Mouse (Mus musculus) frontal cortex, postnatal 25 days (tissue): ENCODE measurements around the gene Foxp1.

ENCODE experiments used
- DNase-seq, 2 experiments: peaks; one replicate each; pipeline ENCODE4 v3.0.0; 2022; ENCODE audit warnings: low spot score in 2 of 2

Gene Foxp1

GRCm38 (mm10) chr6:99260941-99261736, 261.4 kb downstream of the Foxp1 start:
- no peak for DNase-seq

DNA sequence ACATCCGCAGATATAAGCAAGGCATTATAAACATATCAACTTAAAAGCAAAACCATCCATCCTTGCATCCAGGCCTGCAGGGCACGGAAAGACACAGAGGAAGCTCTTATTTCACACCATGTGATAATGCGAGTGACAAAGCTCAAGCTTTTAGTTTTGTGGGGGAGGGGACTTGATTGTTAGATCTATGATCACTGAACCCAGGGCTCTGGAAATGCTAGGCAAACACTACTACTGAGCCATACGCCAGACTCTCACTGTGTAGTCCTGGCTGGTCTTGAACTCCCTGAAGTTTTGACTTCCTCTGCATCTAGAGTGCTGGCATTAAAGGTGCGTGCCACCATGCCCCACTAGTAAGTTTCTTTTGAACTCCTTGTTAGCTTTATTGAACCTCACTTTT, 264.2 kb downstream of the Foxp1 start:
- no peak for DNase-seq

DNA sequence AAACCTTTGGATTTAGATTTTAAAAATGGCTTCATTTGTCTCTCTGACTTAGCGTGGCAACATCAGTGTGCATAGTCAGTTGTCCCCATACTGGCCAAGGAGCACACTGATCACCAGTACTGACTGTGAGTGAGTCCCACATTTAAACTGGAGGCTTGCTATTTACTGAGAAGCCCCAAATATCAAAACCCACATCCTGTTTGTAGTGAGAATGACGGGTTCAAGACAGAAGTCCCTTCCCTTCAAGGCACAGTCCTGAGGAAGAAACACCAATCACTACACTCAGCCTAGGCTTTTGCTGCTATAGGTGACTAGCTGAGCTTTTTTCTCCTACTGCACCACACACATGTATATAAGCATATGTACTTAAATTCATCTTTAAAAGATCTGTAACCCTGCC, 264.8 kb downstream of the Foxp1 start:
- no peak for DNase-seq

GRCm38 (mm10) chr6:99253331-99253730, 269.2 kb downstream of the Foxp1 start:
- DNase-seq: no peak

DNA sequence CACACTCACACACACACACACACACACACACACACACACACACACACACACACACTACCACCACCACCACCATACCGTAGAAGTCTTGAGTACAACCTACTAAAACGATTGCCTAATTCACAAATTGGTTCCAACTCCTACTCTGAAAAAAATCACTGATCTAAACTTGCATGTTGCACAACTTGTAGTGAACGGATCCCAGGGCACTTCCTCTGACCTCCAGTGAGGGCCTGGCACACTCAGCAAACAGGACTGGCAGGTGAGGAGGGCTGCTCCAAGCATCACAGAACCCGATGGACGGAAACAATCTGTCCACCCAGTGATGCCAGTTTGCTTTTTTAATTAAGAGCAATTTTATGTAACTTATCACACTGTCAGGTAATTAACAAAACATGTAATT, 269.7 kb downstream of the Foxp1 start:
- no peak for DNase-seq

DNA sequence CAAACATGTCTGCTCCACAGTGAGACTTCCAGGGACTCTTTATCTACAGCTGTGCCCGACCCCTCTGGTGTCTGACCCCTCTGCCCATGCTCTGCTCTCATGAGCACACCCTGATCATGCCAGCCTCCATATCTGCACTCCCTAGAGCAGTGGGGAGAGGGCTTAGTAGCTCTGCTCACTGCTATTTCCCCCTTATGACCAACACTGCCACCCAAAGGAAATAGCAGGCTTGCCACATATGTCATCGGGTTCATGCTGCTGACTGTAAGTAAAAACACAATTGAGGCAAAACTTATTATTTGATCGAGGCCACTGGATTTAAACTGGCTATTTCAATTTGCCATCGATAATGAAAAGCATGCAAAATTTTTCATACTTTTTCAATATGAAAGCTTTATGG, 270.6 kb downstream of the Foxp1 start:
- no peak for DNase-seq

- DNase-seq: no peak
These were observed 271.3 kb downstream of the Foxp1 start for GRCm38 (mm10) chr6:99251222-99251621.

- DNase-seq: no peak
These were observed 273.0 kb downstream of the Foxp1 start for GRCm38 (mm10) chr6:99249496-99250030.

DNA sequence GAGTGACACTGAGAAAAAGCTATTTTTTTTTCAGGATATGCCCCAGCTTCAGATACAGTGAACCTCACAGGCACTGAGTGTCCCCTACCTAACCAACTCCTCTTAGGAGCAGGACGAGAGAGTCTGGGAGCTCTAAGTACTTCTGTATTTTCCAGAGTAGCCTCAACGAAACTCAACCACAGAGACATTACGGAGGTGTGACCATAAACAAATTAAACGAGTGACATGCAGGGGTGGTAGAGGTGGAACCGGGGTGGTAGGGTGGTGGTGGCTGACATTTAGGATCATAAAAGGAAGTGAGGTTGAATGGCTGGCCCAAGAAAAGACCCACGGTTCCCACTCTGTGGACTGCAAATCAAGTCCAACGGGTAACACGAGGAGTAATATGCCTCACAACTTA, 274.1 kb downstream of the Foxp1 start:
- DNase-seq: no peak

DNA sequence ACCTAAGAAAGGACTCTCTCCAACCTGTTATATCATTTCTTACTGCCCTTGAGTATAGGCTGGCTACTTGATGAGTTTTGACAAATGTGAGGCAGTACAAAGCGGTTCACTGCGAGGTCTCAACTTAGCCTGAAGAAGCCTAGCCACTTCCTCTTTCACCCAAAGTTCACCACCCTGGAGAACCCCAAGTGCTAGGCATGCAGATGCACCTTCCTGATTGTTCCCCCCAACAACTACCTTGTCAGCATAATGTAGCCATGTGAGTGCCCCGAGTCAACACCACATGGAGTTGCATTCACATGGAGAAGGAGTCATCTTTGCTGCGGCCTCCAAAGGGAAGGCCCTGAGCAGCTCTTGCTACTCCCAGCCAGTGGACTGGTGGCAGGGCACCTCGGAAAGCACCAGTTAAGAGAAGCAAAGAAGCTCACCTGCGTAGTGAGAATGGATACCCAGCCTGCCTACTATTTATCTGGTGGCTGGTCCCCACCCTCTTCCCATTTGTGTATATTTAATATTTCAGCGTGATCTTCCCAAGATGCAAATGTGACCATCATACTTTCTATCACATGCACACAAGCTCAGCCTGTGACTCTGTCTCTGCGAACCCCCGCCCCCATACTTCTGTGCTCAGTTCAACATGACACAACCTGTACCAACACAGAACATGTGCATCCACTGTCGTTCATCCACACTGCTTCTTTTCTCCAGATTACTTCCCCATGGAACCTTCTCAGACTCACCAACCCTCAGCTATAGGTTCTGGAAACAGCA, 280.7 kb downstream of the Foxp1 start:
- no peak for DNase-seq

DNA sequence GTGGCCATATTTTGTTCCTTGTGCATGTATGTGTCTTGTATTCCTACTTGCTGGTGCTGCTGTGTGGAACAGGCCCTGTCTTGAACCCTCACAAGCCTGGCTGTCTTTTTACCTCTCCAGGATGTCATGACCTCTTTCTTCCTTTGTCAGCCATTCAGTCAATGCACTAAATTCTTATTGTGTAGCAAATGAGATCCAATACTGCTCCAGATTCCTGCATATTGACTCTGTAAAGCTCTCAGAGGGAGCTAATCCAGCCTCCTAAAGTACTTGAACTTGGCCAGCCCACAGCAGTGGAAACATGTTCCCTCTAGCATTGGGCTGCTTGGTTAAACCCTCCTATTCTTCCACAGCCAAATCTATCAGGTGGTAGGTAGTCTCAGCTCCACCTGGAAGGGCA, 281.8 kb downstream of the Foxp1 start:
- DNase-seq: no peak

- DNase-seq: no peak
These were observed 286.9 kb downstream of the Foxp1 start for GRCm38 (mm10) chr6:99235588-99235987.

DNA sequence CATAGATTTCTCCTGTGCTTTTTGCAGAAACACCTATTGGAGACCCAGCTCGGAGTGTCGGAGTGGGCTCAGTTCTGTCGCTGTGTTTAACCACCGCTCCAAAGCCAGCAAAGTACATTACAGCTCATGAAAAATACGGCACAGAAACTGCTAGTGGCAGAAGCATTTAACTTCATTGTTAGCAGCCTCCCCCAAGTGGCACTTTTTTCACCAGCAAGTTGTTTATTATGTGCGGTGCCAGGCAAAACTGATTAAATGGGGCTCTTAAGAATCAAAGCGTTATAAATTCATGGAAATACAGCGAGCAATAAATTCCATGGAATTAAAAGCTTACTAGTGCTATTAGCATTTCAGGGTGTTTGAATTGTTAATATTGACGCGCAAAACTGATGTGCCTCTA, 289.1 kb downstream of the Foxp1 start:
- no peak for DNase-seq

- no peak for DNase-seq
These were observed 294.1 kb downstream of the Foxp1 start for GRCm38 (mm10) chr6:99228336-99228870.

- DNase-seq: no peak
These were observed 301.4 kb downstream of the Foxp1 start for GRCm38 (mm10) chr6:99221147-99221546.

DNA sequence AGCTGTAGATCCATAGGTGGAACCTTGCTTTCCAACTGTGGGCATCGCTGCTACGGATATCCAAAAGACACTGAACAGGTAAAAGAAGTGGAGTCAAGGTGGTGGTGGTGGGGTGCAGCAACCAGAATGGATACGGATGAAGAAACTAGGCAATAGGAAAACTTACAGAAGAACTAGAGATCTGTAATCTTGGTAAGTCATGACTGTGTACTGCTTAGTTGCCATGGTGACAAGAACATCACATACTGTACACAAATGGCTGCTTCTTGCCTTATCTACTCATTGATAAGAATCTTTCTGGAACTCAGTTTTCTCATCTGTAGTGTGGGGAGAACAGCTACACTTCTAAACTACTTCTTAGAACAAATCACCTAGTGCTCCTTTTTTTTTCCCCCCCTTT, 302.0 kb downstream of the Foxp1 start:
- DNase-seq: no peak

DNA sequence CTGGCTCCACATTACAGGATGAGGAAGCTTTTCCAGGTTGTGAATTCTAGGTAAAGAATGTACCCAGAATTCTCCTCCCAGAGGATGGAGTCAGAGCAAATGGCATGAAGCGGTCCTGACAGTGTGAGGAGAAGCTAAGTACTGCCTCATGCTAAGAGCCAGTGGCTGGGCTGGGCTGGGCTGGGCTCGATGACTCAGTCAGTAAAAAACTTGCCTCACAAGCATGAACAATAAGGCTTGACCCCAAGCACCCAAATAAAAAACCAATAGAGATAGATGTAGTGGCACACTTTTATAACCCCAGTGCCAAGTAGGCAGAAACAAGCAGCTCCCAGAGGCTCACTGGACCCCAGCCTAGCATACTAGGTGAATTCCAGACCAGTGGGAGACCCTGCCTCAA, 304.7 kb downstream of the Foxp1 start:
- no peak for DNase-seq

GRCm38 (mm10) chr6:99217155-99217554, 305.4 kb downstream of the Foxp1 start:
- DNase-seq: no peak

- no peak for DNase-seq
These were observed 310.1 kb downstream of the Foxp1 start for GRCm38 (mm10) chr6:99212461-99212860.

- no peak for DNase-seq
These were observed 310.7 kb downstream of the Foxp1 start for GRCm38 (mm10) chr6:99211663-99212333.

- no peak for DNase-seq
These were observed 312.4 kb downstream of the Foxp1 start for GRCm38 (mm10) chr6:99210161-99210560.

DNA sequence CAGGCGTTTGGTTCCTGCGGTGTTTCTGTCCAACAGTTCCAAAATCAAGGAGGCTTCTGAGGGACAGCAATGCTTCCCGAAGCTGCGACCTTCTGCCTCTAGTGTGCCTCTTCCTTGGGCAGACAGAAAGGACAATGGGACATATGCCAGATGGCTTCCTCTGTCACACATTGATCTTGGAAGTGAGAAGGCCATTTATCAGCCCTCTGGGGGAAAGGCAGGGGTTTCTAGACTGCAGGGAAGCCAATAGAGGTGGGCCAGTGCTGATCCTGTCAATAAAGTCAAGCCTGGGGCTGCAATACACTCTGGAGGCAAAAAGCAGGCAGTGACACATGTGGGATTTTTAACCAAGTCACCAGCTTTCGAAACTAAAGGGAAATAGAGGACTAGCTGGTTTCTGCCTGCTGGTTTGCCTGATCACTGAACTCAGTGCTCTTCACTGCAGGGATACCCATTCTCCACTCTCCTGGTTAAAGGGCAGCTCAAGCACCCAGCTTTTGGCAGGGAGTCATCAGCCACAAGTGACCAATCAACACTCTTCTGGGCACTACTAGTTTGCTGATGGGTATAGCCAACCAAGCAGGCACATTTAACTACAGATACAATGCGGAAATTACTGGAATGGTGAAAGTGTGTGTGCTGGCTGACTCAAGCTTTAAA, 315.2 kb downstream of the Foxp1 start:
- no peak for DNase-seq
